Mouse (Mus musculus) testis, adult 2 months (tissue): ENCODE data around the gene Spock1. TPM values are rescaled to one million over a fixed set of nuclear protein-coding genes. Genes with fewer than 3 reads are reported as not detected.
"Not testable (repeated sequence)": the region's sequence is repeated elsewhere in the genome, so short reads cannot be mapped to it uniquely, and the experiment has no call there.

ENCODE experiments used
- H3K27ac ChIP-seq: fragments of 200-500 bp; 2 replicates; pipeline ENCODE4 v1.5.1; 2012; ENCODE audit warnings: low read depth, low read length; ENCODE audit not compliant: control insufficient read depth, insufficient read depth
- H3K27me3 ChIP-seq: fragments of 200-500 bp; 2 replicates; pipeline ENCODE4 v1.6.1; 2012; ENCODE audit warnings: mild to moderate bottlenecking, low read length, moderate library complexity; ENCODE audit not compliant: control insufficient read depth, insufficient read depth
- H3K36me3 ChIP-seq: fragments of 200-500 bp; 2 replicates; pipeline ENCODE4 v1.6.1; 2012; ENCODE audit warnings: mild to moderate bottlenecking, low read length; ENCODE audit not compliant: control insufficient read depth, insufficient read depth
- H3K4me1 ChIP-seq: fragments of 200-500 bp; 2 replicates; pipeline ENCODE4 v1.6.1; 2012; ENCODE audit warnings: low read length; ENCODE audit not compliant: control insufficient read depth, insufficient read depth
- H3K4me3 ChIP-seq: fragments of 200-500 bp; 2 replicates; pipeline ENCODE4 v1.5.1; 2012; ENCODE audit warnings: low read depth, mild to moderate bottlenecking, low read length, moderate library complexity, mixed read lengths; ENCODE audit not compliant: control insufficient read depth
- CTCF ChIP-seq: fragments of 200-500 bp; IDR thresholded peaks from 2 replicates; pipeline ENCODE4 v1.5.1; 2012; ENCODE audit warnings: low read depth, mild to moderate bottlenecking, inconsistent platforms, low read length, moderate library complexity; ENCODE audit not compliant: control insufficient read depth, insufficient read depth, insufficient replicate concordance
- POLR2A ChIP-seq: fragments of 200-500 bp; IDR thresholded peaks from 2 replicates; pipeline ENCODE4 v1.6.1; 2012; ENCODE audit warnings: low read depth, mild to moderate bottlenecking, inconsistent platforms, low read length, moderate library complexity; ENCODE audit not compliant: control insufficient read depth
- polyA plus RNA-seq: library from polyadenylated mRNA; depleted of rRNA; stranded (reverse); fragments of >200 nt; gene quantifications from 2 replicates; pipeline ENCODE4 v1.2.3, GENCODE M21; 2012

The Spock1 gene
- polyA plus RNA-seq, 1 experiment: 0.70 TPM

GRCm38 (mm10) chr13:57494838-57495237 lies 413.3 kb downstream of the Spock1 start:
- Histone ChIP-seq H3K4me3 (no peak overlapping the region), H3K27me3 (no peaks in the 10 kb centered on the region), H3K27ac (no peak overlapping the region), H3K36me3 (no peaks in the 10 kb centered on the region), H3K4me1 (no peaks in the 10 kb centered on the region)
- TF ChIP-seq POLR2A (no peak), CTCF (no peak)

GRCm38 (mm10) chr13:57488926-57489325 lies 419.2 kb downstream of the Spock1 start:
- Histone ChIP-seq H3K36me3 (no peaks in the 10 kb centered on the region), H3K27me3 (no peaks in the 10 kb centered on the region), H3K4me3 (no peak overlapping the region), H3K4me1 (no peaks in the 10 kb centered on the region), H3K27ac (no peak overlapping the region)
- no peak for TF ChIP-seq CTCF

- H3K4me3 ChIP-seq: no peak overlapping the region
- no peaks in the 10 kb centered on the region for H3K27me3 ChIP-seq
- H3K36me3 ChIP-seq: no peaks in the 10 kb centered on the region
- H3K27ac ChIP-seq: no peak overlapping the region
- H3K4me1 ChIP-seq: no peaks in the 10 kb centered on the region
- TF ChIP-seq POLR2A (no peak), CTCF (no peak)
These were observed 423.5 kb downstream of the Spock1 start for GRCm38 (mm10) chr13:57484426-57485168.

GRCm38 (mm10) chr13:57476700-57477099 lies 431.4 kb downstream of the Spock1 start:
- TF ChIP-seq POLR2A (no peak), CTCF (no peak)
- H3K4me3 ChIP-seq: no peak overlapping the region
- no peaks in the 10 kb centered on the region for H3K4me1 ChIP-seq

GRCm38 (mm10) chr13:57474068-57474467 lies 434.1 kb downstream of the Spock1 start:
- Histone ChIP-seq H3K4me1 (no peaks in the 10 kb centered on the region), H3K36me3 (no peaks in the 10 kb centered on the region), H3K27me3 (no peaks in the 10 kb centered on the region), H3K27ac (no peak overlapping the region), H3K4me3 (no peak overlapping the region)
- no peak for TF ChIP-seq CTCF
- TF ChIP-seq POLR2A: no peak

More at GRCm38 (mm10) chr13:57476700-57477099, 431.4 kb downstream of the Spock1 start:
- no peaks in the 10 kb centered on the region for H3K36me3 ChIP-seq
- H3K27me3 ChIP-seq: no peaks in the 10 kb centered on the region
- H3K27ac ChIP-seq: no peak overlapping the region

- H3K4me3 ChIP-seq, H3K27ac ChIP-seq, H3K27me3 ChIP-seq, H3K36me3 ChIP-seq, H3K4me1 ChIP-seq: not testable (repeated sequence)
These were observed 437.2 kb downstream of the Spock1 start for GRCm38 (mm10) chr13:57470922-57471321.

GRCm38 (mm10) chr13:57459978-57460377 lies 448.2 kb downstream of the Spock1 start:
- no peak overlapping the region for H3K4me3 ChIP-seq
- H3K36me3 ChIP-seq: no peaks in the 10 kb centered on the region
- H3K4me1 ChIP-seq: no peaks in the 10 kb centered on the region
- H3K27me3 ChIP-seq: no peaks in the 10 kb centered on the region
- no peak overlapping the region for H3K27ac ChIP-seq
- no peak for TF ChIP-seq CTCF
- TF ChIP-seq POLR2A: no peak

GRCm38 (mm10) chr13:57450189-57450821 lies 457.8 kb downstream of the Spock1 start:
- no peak overlapping the region for H3K4me3 ChIP-seq
- H3K27ac ChIP-seq: no peak overlapping the region
- H3K4me1 ChIP-seq: no peaks in the 10 kb centered on the region; the same call in 1 of the 2 replicates
- no peaks in the 10 kb centered on the region for H3K27me3 ChIP-seq
- H3K36me3 ChIP-seq: no peaks in the 10 kb centered on the region
- TF ChIP-seq CTCF (no peak), POLR2A (no peak)
